Mouse (Mus musculus) left cerebral cortex, postnatal 14 days (tissue): ENCODE results near the gene Sh3gl2. TPM values are rescaled to one million over a fixed set of nuclear protein-coding genes. Genes with fewer than 3 reads are reported as not detected.

Experiments
- DNase-seq, 2 experiments: peaks; one replicate each; pipeline ENCODE4 v3.0.0; 2021 to 2022; ENCODE audit warnings: low spot score in 2 of 2, mixed read lengths in 1 of 2
- intact Hi-C: fragments of 180-260 bp; cut with DNase I; formaldehyde crosslinking; loops from one replicate; pipeline ENCODE4 v1.15.1; 2025
- total RNA-seq, 2 experiments: library from RNA; stranded (reverse); gene quantifications; 2 replicates each; pipeline ENCODE4 v1.2.3; 2021

The Sh3gl2 gene
- total RNA-seq, 2 experiments from 2014 or later = 294 to 299 TPM

DNA sequence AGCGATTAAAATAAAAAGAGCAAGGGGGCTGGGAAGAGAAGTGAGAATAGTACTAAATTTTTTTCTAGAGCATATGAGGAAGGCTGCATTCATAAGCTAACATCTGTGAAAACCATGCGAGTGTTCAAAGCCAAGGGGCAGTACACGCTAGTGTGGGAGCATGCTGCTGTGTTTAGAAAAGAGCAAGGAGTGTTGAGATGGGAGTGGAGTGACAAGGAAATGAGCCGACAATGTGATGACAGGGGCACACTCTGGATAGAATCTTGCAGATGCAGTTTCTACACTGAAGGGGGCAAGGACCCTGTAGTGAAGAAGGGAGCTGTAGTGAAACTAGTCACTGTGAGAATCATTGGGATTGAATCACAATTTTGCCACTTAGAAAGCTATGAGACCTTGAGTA lies 481.2 kb downstream of the Sh3gl2 start:
- intact Hi-C loops = no loop called here
- DNase-seq = no peak
